ENCODE assay signal across 20 mouse cellular contexts in the genomic region with DNA sequence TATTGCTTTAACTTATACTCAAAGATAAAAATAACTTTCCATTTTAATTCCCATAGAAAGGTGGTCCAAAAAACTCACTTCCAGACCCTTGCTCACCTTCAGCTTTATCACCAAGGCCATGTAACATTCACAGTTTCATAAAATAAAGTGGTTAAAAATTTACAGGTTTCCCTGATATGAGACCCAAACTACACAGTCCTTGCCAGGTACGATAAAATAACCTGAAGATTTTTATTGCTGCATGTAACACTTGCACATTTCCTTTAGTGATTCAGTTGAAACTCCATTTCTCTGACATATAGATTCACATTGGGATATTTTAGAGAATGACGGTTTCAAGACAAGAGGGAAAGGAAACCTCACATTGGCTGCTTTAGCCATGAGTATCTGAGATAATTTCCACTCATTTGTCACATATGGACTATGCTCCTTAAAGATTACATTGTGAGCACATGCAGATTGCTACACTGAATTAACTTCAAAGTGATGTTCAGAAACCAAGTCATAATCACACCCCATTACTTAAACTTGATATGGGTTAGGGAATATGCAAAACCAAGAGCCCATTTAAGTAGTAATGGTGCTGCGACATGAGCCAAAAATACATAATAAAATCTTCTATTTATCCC. TPM values are rescaled to one million over a fixed set of nuclear protein-coding genes. Genes with fewer than 3 reads are reported as not detected.
"Had no signal": no experiment of that assay in that cellular context is flagged by ENCODE, and none has a peak within 500 bp of the region (broad histone marks: within the 10 kb centered on the region; RNA-seq: fewer than 3 reads in every experiment).

No protein-coding gene starts in this region.

- H3K9ac ChIP-seq: liver, embryonic 12.5 days; liver, embryonic 15.5 days; lung, embryonic 15.5 days; stomach, embryonic 15.5 days had no signal

- H3K4me3 ChIP-seq: layer of hippocampus, adult 2 months; liver, embryonic 12.5 days; liver, embryonic 15.5 days; lung, embryonic 15.5 days; megakaryocyte, embryonic 14.5 days; midbrain, embryonic 10.5 days; stomach, embryonic 15.5 days had no signal

- DNase-seq: kidney, adult 2 months; kidney, postnatal 25 days; layer of hippocampus, adult 9-11 months; liver; lung, adult 18-20 months; lung, postnatal 10 days; lung, postnatal 36 days; midbrain, embryonic 14.5 days; right cerebral cortex, adult 18-20 months; right cerebral cortex, postnatal 14 days; right cerebral cortex, postnatal 4 days; thymus, postnatal 25 days had no signal

- H3K9me3 ChIP-seq: liver, embryonic 12.5 days; liver, embryonic 15.5 days; lung, embryonic 15.5 days; megakaryocyte, embryonic 14.5 days; midbrain, embryonic 10.5 days; stomach, embryonic 15.5 days had no signal

- H3K4me1 ChIP-seq: liver, embryonic 12.5 days; liver, embryonic 15.5 days; lung, embryonic 15.5 days; megakaryocyte, embryonic 14.5 days; midbrain, embryonic 10.5 days; stomach, embryonic 15.5 days had no signal

- ATAC-seq: liver, embryonic 12.5 days had no signal

- H3K36me3 ChIP-seq: liver, embryonic 12.5 days; liver, embryonic 15.5 days; lung, embryonic 15.5 days; midbrain, embryonic 10.5 days; stomach, embryonic 15.5 days had no signal

- H3K4me2 ChIP-seq: liver, embryonic 12.5 days; liver, embryonic 15.5 days; lung, embryonic 15.5 days; stomach, embryonic 15.5 days had no signal

- H3K27ac ChIP-seq: kidney, postnatal 0 days; layer of hippocampus, adult 2 months; liver, embryonic 12.5 days; liver, embryonic 15.5 days; lung, embryonic 15.5 days; midbrain, embryonic 10.5 days; stomach, embryonic 15.5 days had no signal

- H3K27me3 ChIP-seq: liver, embryonic 12.5 days; liver, embryonic 15.5 days; lung, embryonic 15.5 days; megakaryocyte, embryonic 14.5 days; stomach, embryonic 15.5 days had no signal

RNA-seq across cellular contexts. Expression of a gene that starts 15.4 kb away (rescaled TPM):
- polyA plus RNA-seq: liver, embryonic 12.5 days had no signal
